Mouse (Mus musculus) forebrain, embryonic 10.5 days (tissue): ENCODE data around the gene Ccsap. TPM values are rescaled to one million over a fixed set of nuclear protein-coding genes. Genes with fewer than 3 reads are reported as not detected.
A peak's percentile ranks its signal among the peaks of the same experiment; 100 is the strongest.

ENCODE experiments used
- DNase-seq: peaks from one replicate; pipeline ENCODE4 v3.0.0-alpha.2; 2017; ENCODE audit warnings: low spot score; ENCODE audit errors: extremely low spot score
- H3K27ac ChIP-seq: fragments of 300-500 bp; sonication (generic); 2 replicates; pipeline ENCODE4 v1.5.1; 2016; ENCODE audit warnings: mild to moderate bottlenecking
- H3K27me3 ChIP-seq: fragments of 300-500 bp; sonication (generic); 2 replicates; pipeline ENCODE4 v1.6.1; 2016; ENCODE audit warnings: mild to moderate bottlenecking; ENCODE audit not compliant: poor library complexity, severe bottlenecking
- H3K36me3 ChIP-seq: fragments of 300-500 bp; sonication (generic); replicated peaks from 2 replicates; pipeline ENCODE4 v1.6.1; 2016; ENCODE audit warnings: mild to moderate bottlenecking, moderate library complexity
- H3K4me1 ChIP-seq: fragments of 300-500 bp; sonication (generic); 2 replicates; pipeline ENCODE4 v1.6.1; 2016
- H3K4me3 ChIP-seq: fragments of 300-500 bp; sonication (generic); 2 replicates; pipeline ENCODE4 v1.5.1; 2016; ENCODE audit warnings: mild to moderate bottlenecking, moderate library complexity
- H3K9me3 ChIP-seq: fragments of 300-500 bp; sonication (generic); 2 replicates; pipeline ENCODE4 v1.6.1; 2016; ENCODE audit warnings: mild to moderate bottlenecking, moderate library complexity
- WGBS: fragments of 180-500 bp; shearing (Covaris S2); methylation state at CpG from one replicate; pipeline ENCODE4 v1.1.7; 2016; 5-methylcytosine and 5-hydroxymethylcytosine counted together
- polyA plus RNA-seq: library from polyadenylated mRNA; unstranded; fragments of >200 nt; fragmentation: Nextera tagmentation; extraction: Ambion mirVana; gene quantifications from 2 replicates; pipeline ENCODE4 v1.2.1, GENCODE M21; 2016

Ccsap gene
- polyA plus RNA-seq, 1 experiment from 2014 or later, result 7.3 TPM

GRCm38 (mm10) chr8:123796758-123797157, 63.3 kb downstream of the Ccsap start:
- WGBS, result 53% methylated on average over 4 of the region's 4 CpGs
- H3K9me3 ChIP-seq, result peaks cover 7% of the 10 kb centered on the region; the same call in 1 of the 2 replicates
- H3K36me3 ChIP-seq, result no peaks in the 10 kb centered on the region
- DNase-seq, result no peak
- H3K27ac ChIP-seq, result no peak overlapping the region
- peaks cover 9% of the 10 kb centered on the region; the same call in 1 of the 2 replicates for H3K27me3 ChIP-seq
- peaks cover 32% of the 10 kb centered on the region for H3K4me1 ChIP-seq
- H3K4me3 ChIP-seq, result no peak overlapping the region

DNA sequence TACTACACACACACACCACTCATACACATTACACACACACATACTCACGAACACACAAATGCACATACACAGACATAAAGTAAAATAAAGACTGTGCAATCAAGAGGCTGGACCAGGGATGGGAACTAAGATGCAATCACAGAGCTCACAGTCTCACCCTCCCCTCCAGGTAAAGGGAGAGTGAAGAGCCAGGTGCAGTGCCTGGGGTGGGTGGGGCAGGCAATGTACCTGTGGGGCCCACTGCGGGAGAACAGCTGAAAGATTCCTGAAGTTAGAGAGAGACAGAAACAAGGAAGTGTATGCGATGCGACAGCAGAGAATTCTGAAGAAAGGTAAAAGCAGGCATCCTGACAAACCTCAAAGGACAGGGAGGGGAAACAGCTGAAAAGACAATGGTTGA, 65.2 kb downstream of the Ccsap start:
- DNase-seq, result no peak
- Histone ChIP-seq H3K4me3 (no peak overlapping the region), H3K4me1 (peaks cover 48% of the 10 kb centered on the region), H3K36me3 (no peaks in the 10 kb centered on the region), H3K27ac (no peak overlapping the region), H3K27me3 (peaks cover 15% of the 10 kb centered on the region; the same call in 1 of the 2 replicates), H3K9me3 (no peaks in the 10 kb centered on the region)
- WGBS, result 84% methylated on average over 4 of the region's 4 CpGs

GRCm38 (mm10) chr8:123793900-123794299, 66.1 kb downstream of the Ccsap start:
- H3K36me3 ChIP-seq, result no peaks in the 10 kb centered on the region
- peaks cover 18% of the 10 kb centered on the region; the same call in 1 of the 2 replicates for H3K27me3 ChIP-seq
- 85% methylated on average over 10 of the region's 10 CpGs for WGBS
- no peak overlapping the region for H3K4me3 ChIP-seq
- peaks cover 45% of the 10 kb centered on the region for H3K4me1 ChIP-seq
- H3K9me3 ChIP-seq, result no peaks in the 10 kb centered on the region
- H3K27ac ChIP-seq, result 0 out of 2 replicates have a peak overlapping the region, but pooled peaks have one; percentile 9
- DNase-seq, result no peak

GRCm38 (mm10) chr8:123791845-123792225, 68.2 kb downstream of the Ccsap start:
- peak overlapping the region; percentile 24; the same call in 1 of the 2 replicates for H3K4me3 ChIP-seq
- no peaks in the 10 kb centered on the region for H3K36me3 ChIP-seq
- WGBS, result 75% methylated on average over 7 of the region's 7 CpGs
- peaks cover 54% of the 10 kb centered on the region for H3K4me1 ChIP-seq
- no peaks in the 10 kb centered on the region for H3K9me3 ChIP-seq
- peaks cover 23% of the 10 kb centered on the region; the same call in 1 of the 2 replicates for H3K27me3 ChIP-seq
- peak overlapping the region; percentile 90 for H3K27ac ChIP-seq
- DNase-seq, result no peak

DNA sequence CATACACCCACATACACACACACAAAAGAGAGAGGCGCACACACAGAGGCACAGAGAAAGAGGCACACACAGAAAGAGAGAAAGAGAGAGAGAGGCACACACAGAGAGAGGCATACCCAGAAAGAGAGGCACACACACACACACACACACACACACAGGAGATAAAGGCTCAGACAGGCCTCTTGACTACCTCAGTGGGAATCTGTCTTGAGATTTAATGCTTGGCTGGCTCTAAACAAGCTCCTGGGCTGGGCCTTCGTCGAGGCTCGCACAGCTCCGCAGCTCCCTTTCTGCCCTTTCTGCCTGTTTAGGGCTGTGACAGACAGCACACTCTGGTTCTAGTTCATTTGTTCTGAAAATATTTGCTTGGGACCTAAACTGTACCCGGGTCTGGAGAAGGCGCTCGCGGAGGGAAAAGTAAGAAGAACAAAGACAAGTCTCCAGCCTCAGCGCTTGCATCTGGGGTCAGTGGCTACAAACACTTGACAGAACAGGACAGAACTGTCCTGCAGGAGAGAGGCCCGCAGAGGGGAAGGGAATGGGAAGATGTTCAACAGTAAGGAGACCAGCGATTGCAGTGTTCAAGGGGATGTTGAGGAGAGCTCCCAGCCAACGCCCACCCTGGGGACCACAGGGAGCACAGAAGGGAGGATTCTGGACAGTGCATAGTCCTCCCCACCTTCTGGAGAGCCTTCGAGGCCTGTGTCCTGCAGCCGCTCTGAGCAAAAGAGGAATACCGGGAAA, 68.7 kb downstream of the Ccsap start:
- H3K4me3 ChIP-seq, result peak overlapping the region; percentile 24; the same call in 1 of the 2 replicates
- H3K36me3 ChIP-seq, result no peaks in the 10 kb centered on the region
- H3K27ac ChIP-seq, result peak overlapping the region; percentile 90
- peak; percentile 78 for DNase-seq
- no peaks in the 10 kb centered on the region for H3K9me3 ChIP-seq
- 32% methylated on average over 16 of the region's 16 CpGs for WGBS
- peaks cover 23% of the 10 kb centered on the region; the same call in 1 of the 2 replicates for H3K27me3 ChIP-seq
- H3K4me1 ChIP-seq, result peaks cover 58% of the 10 kb centered on the region

Other genes starting within 250 kb of the Ccsap start
- gene Rhou, start 206.3 kb downstream of the Ccsap start, polyA plus RNA-seq, result 5.9 and 6.0 TPM in 2 replicates
- 74.9 and 77.6 TPM in 2 replicates for gene Rab4a, start 54.2 kb downstream of the Ccsap start, polyA plus RNA-seq
- 0.14 and 0.22 TPM in 2 replicates for gene Acta1, start 34.5 kb upstream of the Ccsap start, polyA plus RNA-seq
- gene Nup133, start 89.1 kb upstream of the Ccsap start, polyA plus RNA-seq, result 60.5 and 62.8 TPM in 2 replicates
- 20.3 and 21.8 TPM in 2 replicates for gene Abcb10, start 122.9 kb upstream of the Ccsap start, polyA plus RNA-seq
- 47.6 and 48.8 TPM in 2 replicates for gene Taf5l, start 161.2 kb upstream of the Ccsap start, polyA plus RNA-seq
- gene Urb2, start 161.3 kb upstream of the Ccsap start, polyA plus RNA-seq, result 8.8 and 9.0 TPM in 2 replicates